In the genomic region with DNA sequence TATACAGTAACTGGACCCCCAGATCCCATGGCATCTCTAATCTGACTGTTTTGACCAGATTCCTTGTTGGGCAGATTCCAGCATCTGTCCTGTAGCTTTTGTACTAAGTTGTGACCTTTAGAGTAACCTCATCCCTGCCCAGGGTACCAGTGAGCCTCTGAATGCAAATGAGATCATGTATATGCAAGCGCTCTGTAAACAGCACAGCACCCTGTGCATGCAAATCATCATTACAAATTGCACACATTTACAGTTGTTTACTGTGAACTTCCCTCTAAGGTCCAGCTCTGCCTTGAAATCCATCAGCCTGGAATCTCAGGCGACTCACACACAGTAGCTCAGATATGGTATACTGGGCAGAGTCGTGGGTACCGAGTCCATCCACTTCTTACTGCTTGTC, we compare ENCODE assay signal across 20 mouse cellular contexts.
"Had no signal": no experiment of that assay in that cellular context is flagged by ENCODE, and none has a peak within 500 bp of the region (broad histone marks: within the 10 kb centered on the region; RNA-seq: fewer than 3 reads in every experiment).

No protein-coding gene starts in this region.

- H3K27ac ChIP-seq: layer of hippocampus, adult 2 months; left cerebral cortex, adult 2 months; liver, embryonic 13.5 days; neural tube, embryonic 12.5 days; neural tube, embryonic 15.5 days; stomach, postnatal 0 days had no signal

- H3K9ac ChIP-seq: liver, embryonic 13.5 days; neural tube, embryonic 12.5 days; neural tube, embryonic 15.5 days had no signal

- H3K4me1 ChIP-seq: liver, embryonic 13.5 days had no signal

- DNase-seq: kidney, postnatal 25 days; layer of hippocampus, adult 9-11 months; layer of hippocampus, postnatal 36 days; liver, embryonic 13.5 days; lung, adult 2 months; lung, postnatal 14 days; lung, postnatal 4 days; midbrain, embryonic 14.5 days; right cerebral cortex, adult 18-20 months; right cerebral cortex, postnatal 14 days; right cerebral cortex, postnatal 4 days; thymus, adult 2 months; thymus, postnatal 14 days; thymus, postnatal 4 days had no signal

- H3K9me3 ChIP-seq: liver, embryonic 13.5 days; neural tube, embryonic 12.5 days; neural tube, embryonic 15.5 days had no signal

- H3K36me3 ChIP-seq: liver, embryonic 13.5 days; neural tube, embryonic 12.5 days; neural tube, embryonic 15.5 days had no signal

- H3K4me2 ChIP-seq: liver, embryonic 13.5 days; midbrain, embryonic 11.5 days; neural tube, embryonic 12.5 days; neural tube, embryonic 15.5 days had no signal

- H3K27me3 ChIP-seq: liver, embryonic 13.5 days; neural tube, embryonic 12.5 days; neural tube, embryonic 15.5 days had no signal

- H3K4me3 ChIP-seq: layer of hippocampus, adult 2 months; left cerebral cortex, adult 2 months; liver, embryonic 13.5 days; neural tube, embryonic 12.5 days; neural tube, embryonic 15.5 days had no signal
